Mouse (Mus musculus): ENCODE data around the gene Mfap5.
"Not testable (repeated sequence)": the region's sequence is repeated elsewhere in the genome, so short reads cannot be mapped to it uniquely, and the experiment has no call there.

Mfap5 gene

DNA sequence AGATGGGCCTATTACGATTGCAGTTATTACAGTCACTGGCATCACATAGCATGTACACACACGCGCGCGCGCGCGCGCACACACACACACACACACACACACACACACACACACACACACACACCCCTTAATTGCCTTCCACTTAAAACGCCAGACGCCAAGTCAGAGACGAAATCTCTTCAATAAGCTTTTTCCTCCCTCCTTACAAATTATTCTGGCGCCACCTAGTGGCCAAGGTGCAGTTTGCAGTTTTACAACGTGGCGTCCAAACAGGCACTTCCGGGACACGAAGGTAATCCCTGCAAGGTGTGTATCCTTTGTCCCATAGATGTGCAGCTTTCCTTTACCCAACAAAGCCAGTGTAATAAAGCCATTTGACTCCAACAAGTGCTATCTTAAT, 54.8 kb downstream of the Mfap5 start:
- peak; percentile 79 for DNase-seq (ENCODE audit: extremely low spot score)

DNA sequence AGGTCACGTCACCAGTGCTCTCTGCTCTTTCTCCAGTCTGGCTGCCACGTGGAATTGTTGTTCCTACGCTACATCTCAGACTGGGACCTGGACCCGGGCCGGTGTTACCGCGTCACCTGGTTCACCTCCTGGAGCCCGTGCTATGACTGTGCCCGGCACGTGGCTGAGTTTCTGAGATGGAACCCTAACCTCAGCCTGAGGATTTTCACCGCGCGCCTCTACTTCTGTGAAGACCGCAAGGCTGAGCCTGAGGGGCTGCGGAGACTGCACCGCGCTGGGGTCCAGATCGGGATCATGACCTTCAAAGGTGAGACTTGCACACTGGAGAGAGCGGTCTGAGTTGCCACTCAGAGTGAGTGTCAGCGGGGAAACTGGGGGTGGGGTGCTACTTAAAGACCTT, 55.4 kb downstream of the Mfap5 start:
- DNase-seq (ENCODE audit: extremely low spot score): no peak

DNA sequence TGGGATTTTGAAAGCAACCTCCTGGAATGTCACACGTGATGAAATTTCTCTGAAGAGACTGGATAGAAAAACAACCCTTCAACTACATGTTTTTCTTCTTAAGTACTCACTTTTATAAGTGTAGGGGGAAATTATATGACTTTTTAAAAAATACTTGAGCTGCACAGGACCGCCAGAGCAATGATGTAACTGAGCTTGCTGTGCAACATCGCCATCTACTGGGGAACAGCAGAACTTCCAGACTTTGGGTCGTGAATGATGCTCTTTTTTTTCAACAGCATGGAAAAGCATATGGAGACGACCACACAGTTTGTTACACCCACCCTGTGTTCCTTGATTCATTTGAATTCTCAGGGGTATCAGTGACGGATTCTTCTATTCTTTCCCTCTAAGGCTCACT, 56.8 kb downstream of the Mfap5 start:
- DNase-seq (ENCODE audit: extremely low spot score): peak; percentile 60

DNA sequence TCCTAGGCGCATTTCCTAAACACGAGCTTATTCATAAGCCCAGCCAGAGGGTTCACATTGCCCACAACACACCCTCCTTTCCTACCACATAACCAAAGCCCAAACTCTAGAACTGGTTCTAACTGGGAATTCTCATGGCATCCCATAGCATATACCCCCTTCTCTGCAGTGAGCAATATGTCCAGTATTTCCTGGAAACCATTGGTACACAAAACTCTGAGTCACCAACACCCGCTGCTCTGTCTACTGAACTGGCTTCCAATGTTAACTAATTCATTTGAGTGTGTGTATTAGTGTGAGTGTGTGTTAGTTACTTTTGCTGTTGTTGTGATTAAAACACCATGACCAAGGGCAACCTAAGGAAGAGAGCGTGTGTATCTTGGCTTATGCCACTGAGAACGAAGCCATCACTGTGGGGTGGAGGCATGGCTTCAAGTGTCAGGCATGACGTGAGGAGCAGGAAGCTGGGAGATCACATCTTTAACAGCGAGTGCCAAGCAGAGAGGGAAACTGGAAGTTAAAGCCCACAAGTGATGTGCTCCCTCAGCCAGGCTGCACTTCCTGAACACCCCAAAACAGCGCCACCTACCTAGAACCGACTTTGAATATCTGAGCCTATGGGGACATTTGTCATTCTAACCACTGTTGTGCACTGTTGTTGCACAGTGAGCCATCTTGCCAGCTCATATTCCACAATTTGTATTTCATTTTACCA, 59.6 kb downstream of the Mfap5 start:
- no peak for DNase-seq (ENCODE audit: extremely low spot score)

- no peak for DNase-seq (ENCODE audit: extremely low spot score)
Measured at GRCm38 (mm10) chr6:122569113-122569512, 63.5 kb downstream of the Mfap5 start.

DNA sequence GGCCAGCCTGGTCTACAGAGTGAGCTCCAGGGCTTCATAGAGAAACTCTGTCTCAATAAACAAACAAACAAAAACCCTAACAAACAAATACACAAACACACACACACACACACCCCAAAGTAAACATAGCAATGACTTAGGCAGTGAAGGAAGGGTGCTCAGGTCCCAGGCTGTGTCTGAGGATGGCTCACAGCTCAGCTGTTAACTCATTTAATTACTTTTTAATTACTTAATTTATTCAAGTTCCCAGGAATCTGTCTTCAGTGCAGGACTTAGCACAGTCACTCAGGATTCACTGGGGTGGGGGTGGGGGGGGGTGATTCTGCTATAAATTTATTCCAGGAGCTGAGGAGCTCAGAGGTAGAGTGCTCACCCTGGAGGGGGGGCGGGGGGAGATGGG, 64.1 kb downstream of the Mfap5 start:
- DNase-seq (ENCODE audit: extremely low spot score): no peak

DNA sequence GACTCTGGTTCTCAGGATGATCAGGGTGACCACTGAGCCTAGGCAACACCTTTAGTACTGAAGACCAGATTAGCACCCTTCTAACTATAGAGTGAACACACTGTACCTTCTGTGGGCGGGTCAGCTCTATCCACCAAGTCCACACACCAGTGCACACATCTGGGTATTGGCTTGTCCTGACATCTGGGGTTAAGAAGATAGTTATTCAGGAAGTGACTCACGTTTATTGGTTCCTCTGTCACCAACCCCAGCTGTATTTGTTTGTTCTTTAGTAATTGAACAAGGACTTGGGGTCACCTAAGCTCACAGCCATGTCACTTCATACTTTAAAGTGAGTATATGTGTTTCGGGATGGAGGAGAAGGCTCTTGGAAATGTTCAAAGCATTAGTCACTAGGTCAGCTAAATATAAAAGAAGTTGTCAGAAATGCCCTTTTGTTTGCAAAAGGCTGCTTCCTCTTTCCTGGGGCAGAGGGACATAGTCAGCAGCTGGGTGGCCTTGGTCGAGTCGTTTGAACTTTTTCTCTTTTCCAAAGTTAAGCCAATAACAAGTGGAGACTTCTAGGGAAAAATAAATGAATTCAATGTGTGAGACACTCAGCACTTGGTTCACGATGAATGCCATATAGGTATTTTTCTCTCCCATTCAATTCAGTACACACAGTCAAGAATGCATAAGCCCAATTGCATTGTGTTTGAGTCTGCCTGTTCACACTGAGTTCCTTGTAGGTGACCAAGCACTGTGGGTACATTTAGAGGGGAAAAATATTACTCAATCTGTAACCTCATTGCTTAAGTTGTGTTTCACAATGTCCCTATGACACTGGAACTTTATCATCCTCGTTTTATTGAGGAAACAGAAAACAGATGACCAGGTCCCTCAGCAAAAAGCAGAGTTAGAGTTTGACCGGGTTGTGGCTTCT, 65.3 kb downstream of the Mfap5 start:
- no peak for DNase-seq (ENCODE audit: extremely low spot score)

DNA sequence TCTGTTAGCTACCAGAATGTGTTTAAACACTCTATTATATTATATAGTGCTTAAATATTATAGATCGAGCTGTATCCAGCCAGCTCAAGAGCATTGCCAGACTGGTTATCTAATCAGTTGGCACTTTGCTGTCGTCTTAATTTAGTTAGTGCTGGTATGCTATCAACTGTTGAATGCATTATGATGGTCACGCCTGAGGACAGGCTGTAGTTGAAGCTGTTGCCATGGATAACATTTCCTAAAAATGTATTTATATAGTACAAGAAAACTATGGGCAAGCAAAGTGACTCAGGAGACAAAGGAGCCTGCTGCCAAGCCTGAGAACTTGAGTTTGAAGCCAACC, 65.9 kb downstream of the Mfap5 start:
- no peak for DNase-seq (ENCODE audit: extremely low spot score)

GRCm38 (mm10) chr6:122575037-122575436, 69.4 kb downstream of the Mfap5 start:
- DNase-seq (ENCODE audit: extremely low spot score): not testable (repeated sequence)

DNA sequence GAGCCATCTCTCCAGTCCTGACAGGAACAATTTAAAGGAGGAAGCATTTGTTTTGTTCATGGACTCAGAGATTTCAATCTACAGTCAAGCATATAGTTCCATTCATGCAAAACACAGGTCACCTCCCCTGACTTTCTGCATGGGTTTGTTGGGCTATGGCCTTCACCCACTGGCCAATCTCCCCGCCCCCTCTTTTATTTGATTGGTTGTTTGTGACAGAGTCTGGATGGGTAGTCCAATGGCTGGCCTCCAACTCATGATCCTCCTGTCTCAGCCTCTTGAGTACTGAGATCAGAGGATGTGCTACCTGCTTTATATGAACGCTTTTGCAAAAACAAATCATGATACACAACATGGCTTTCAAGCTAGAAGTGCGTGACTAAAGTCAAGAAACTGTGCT, 71.4 kb downstream of the Mfap5 start:
- DNase-seq (ENCODE audit: extremely low spot score): no peak
